Mouse (Mus musculus): ENCODE results near the gene Ephb3. TPM values are rescaled to one million over a fixed set of nuclear protein-coding genes. Genes with fewer than 3 reads are reported as not detected.

The Ephb3 gene
- polyA plus RNA-seq (2014; fragmentation: Illumina TruSeq; extraction: RNeasy Lipid Tissue Mini Kit (QIAGEN cat#74804); ENCODE audit: low read depth, low replicate concordance), result not detected

GRCm38 (mm10) chr16:21204367-21205092 is at the start of gene Ephb3:
Ephb3 (plus strand) TSS chr16:21204755.

Other genes with a start within 250 kb of the Ephb3 start
- gene Teddm3, start 50.8 kb upstream of the Ephb3 start, polyA plus RNA-seq (2014; fragmentation: Illumina TruSeq; extraction: RNeasy Lipid Tissue Mini Kit (QIAGEN cat#74804); ENCODE audit: low read depth, low replicate concordance), result not detected
- gene Vps8, start 218.4 kb downstream of the Ephb3 start, polyA plus RNA-seq (2014; fragmentation: Illumina TruSeq; extraction: RNeasy Lipid Tissue Mini Kit (QIAGEN cat#74804); ENCODE audit: low read depth, low replicate concordance), result 15.9 TPM